Mouse (Mus musculus) C2C12 (cell line): Measurements from ENCODE around the gene Mgam.

Experiments
- CTCF ChIP-seq: IDR thresholded peaks from one replicate; pipeline ENCODE4 v1.5.1; 2011; ENCODE audit not compliant: control insufficient read depth, insufficient read depth, insufficient read length
- FOSL1 ChIP-seq: IDR thresholded peaks from one replicate; pipeline ENCODE4 v1.8.0; 2011; ENCODE audit warnings: mild to moderate bottlenecking, low read length; ENCODE audit not compliant: poor library complexity, insufficient read depth, severe bottlenecking

GRCm38 (mm10) chr6:40778458-40778857 lies 149.8 kb downstream of the Mgam start:
- no peak for TF ChIP-seq FOSL1
- no peak for TF ChIP-seq CTCF
